Mouse (Mus musculus) heart, embryonic 14.5 days (tissue): ENCODE measurements around the gene Mrpl38. TPM values are rescaled to one million over a fixed set of nuclear protein-coding genes. Genes with fewer than 3 reads are reported as not detected.

Experiments used
- ATAC-seq: fragments of 200-750 bp; cut with Nextera tagmentation; 2 replicates; pipeline ENCODE4 v1.8.0; 2017; ENCODE audit warnings: low read depth, moderate TSS enrichment; ENCODE audit not compliant: insufficient number of reproducible peaks, insufficient read depth, low FRiP score
- H3K27ac ChIP-seq, 2 experiments: fragments of 200-500 bp in 1 of 2; fragments of 300-500 bp in 1 of 2; sonication (generic) in 1 of 2; replicated peaks in 1 of 2; 2 replicates each; pipeline ENCODE4 v1.5.1; 2012 to 2014; ENCODE audit warnings: low read depth in 2 of 2, low read length in 2 of 2, control low read depth in 1 of 2, mild to moderate bottlenecking in 1 of 2, mixed read lengths in 1 of 2; ENCODE audit not compliant: control insufficient read depth in 1 of 2, insufficient read depth in 1 of 2
- H3K27me3 ChIP-seq: fragments of 300-500 bp; sonication (generic); 2 replicates; pipeline ENCODE4 v1.6.1; 2014; ENCODE audit warnings: mild to moderate bottlenecking, low read length, control low read depth; ENCODE audit not compliant: control insufficient read depth, insufficient read depth
- H3K36me3 ChIP-seq: fragments of 300-500 bp; sonication (generic); 2 replicates; pipeline ENCODE4 v1.6.1; 2014; ENCODE audit warnings: mild to moderate bottlenecking, control low read depth, low read length, mixed read lengths; ENCODE audit not compliant: control insufficient read depth, insufficient read depth
- H3K4me1 ChIP-seq, 2 experiments: fragments of 200-500 bp in 1 of 2; fragments of 300-500 bp in 1 of 2; sonication (generic) in 1 of 2; 2 replicates each; pipeline ENCODE4 v1.6.1; 2012 to 2014; ENCODE audit warnings: low read length in 2 of 2, control low read depth in 1 of 2, mixed read lengths in 1 of 2; ENCODE audit not compliant: control insufficient read depth in 2 of 2, insufficient read depth in 2 of 2
- H3K4me2 ChIP-seq: fragments of 300-500 bp; sonication (generic); 2 replicates; pipeline ENCODE4 v1.6.1; 2014; ENCODE audit warnings: mild to moderate bottlenecking, low read length
- H3K4me3 ChIP-seq, 2 experiments: fragments of 200-500 bp in 1 of 2; fragments of 300-500 bp in 1 of 2; sonication (generic) in 1 of 2; 2 replicates each; pipeline ENCODE4 v1.5.1; 2012 to 2014; ENCODE audit warnings: low read length in 2 of 2, mild to moderate bottlenecking in 2 of 2, control low read depth in 1 of 2, low read depth in 1 of 2, moderate library complexity in 1 of 2; ENCODE audit not compliant: control insufficient read depth in 1 of 2, insufficient read depth in 1 of 2
- H3K9ac ChIP-seq: fragments of 300-500 bp; sonication (generic); 2 replicates; pipeline ENCODE4 v1.6.1; 2014; ENCODE audit warnings: mild to moderate bottlenecking, low read length
- H3K9me3 ChIP-seq: fragments of 300-500 bp; sonication (generic); 2 replicates; pipeline ENCODE4 v1.6.1; 2016; ENCODE audit warnings: low read length, control low read depth; ENCODE audit not compliant: control insufficient read depth
- WGBS: fragments of 180-500 bp; shearing (Covaris S2); extraction: QIAGEN DNeasy Blood & Tissue Kit; methylation state at CpG from one replicate; pipeline ENCODE4 v1.1.7; 2014; 5-methylcytosine and 5-hydroxymethylcytosine counted together
- polyA plus RNA-seq: library from polyadenylated mRNA; unstranded; fragments of >200 nt; fragmentation: Nextera tagmentation; extraction: Ambion mirVana; gene quantifications from 2 replicates; pipeline ENCODE4 v1.2.1, GENCODE M21; 2014

The Mrpl38 gene
- polyA plus RNA-seq, 1 experiment from 2014 or later = 92.3 TPM

DNA sequence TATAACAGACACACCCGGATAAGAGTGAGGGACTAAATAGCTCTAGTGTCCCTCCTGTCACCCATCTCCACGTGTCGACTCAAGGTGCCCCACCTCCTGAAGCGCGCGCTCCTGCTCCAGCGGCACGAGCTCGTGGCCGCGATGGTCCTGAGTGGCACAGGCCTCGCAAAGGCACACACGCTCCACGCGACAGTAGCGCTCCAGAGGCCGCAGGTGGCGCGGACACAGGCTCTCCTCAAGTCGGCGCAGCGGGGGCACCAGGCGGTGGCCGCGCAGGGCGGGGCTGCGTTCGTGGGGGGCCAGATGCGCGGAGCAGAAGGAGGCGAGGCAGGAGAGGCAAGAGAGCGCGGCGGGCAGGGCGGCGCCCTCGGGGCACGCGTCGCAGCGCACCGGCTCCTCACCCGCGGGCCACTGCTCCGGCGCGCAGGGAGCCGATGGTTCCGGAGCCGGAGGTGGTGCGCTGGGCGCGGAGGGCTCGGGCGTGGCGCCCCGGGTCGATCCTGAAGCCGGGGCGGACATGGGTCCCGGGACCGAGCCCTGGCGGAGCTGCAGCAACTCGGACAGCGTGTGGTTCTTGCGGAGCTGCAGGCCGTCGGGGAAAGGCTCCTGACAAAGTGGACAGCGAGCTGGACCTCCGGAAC is 29.1 kb downstream of the Mrpl38 start:
- ATAC-seq = no peak

DNA sequence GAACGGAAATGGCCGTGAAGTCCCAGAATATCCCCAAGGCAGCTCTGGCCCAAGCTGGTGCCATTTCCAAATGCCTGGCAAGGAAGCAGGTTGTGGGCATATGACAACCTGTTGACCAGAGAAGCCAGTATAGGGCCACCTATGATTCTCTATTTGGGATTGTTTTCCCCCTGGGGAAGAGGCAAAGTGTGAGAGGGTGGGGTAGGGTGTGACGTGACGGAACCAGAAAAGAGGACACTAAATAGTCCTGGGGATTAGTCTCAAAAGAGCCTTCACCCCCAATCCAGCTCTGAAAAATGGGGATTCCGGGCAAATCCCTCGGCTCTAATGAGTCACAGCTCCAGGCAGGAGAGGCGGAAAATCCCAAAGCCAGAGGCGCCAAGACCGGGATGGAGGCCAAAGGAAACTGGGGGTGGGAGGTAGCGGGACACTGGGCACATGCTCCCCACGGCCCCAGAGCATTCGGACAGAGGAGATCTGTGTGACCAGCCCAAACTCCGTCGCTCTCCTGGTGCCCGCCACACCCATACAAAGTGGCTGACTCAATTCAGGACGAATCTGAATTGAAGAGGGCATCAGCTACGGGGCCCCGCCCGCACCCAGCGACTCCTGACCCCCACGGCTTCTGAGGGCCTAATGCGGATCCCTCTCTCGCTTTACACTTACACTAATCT is 30.1 kb downstream of the Mrpl38 start:
- Histone ChIP-seq H3K9ac (peak overlapping the region; percentile 95), H3K36me3 (peaks cover 28% of the 10 kb centered on the region), H3K9me3 (no peaks in the 10 kb centered on the region), H3K27me3 (no peaks in the 10 kb centered on the region), H3K4me2 (peak overlapping the region; percentile 79), H3K4me1 (peaks cover 37 to 56% of the 10 kb centered on the region in 2 experiments), H3K4me3 (peak overlapping the region; percentile 71 to 88), H3K27ac (peak overlapping the region; percentile 68 to 83)
- 7% methylated on average over 23 of the region's 23 CpGs for WGBS
- ATAC-seq = no peak

More for the DNA sequence above, 29.1 kb downstream of the Mrpl38 start:
- WGBS = under 1% methylated on average over 70 of the region's 70 CpGs
- H3K27ac ChIP-seq = peak overlapping the region; percentile 68 to 83
- H3K36me3 ChIP-seq = peaks cover 28% of the 10 kb centered on the region
- H3K27me3 ChIP-seq = no peaks in the 10 kb centered on the region
- no peaks in the 10 kb centered on the region for H3K9me3 ChIP-seq
- peak overlapping the region; percentile 79 for H3K4me2 ChIP-seq
- peak overlapping the region; percentile 95 for H3K9ac ChIP-seq
- peak overlapping the region; percentile 71 to 88 for H3K4me3 ChIP-seq
- peaks cover 29 to 46% of the 10 kb centered on the region in 2 experiments for H3K4me1 ChIP-seq

DNA sequence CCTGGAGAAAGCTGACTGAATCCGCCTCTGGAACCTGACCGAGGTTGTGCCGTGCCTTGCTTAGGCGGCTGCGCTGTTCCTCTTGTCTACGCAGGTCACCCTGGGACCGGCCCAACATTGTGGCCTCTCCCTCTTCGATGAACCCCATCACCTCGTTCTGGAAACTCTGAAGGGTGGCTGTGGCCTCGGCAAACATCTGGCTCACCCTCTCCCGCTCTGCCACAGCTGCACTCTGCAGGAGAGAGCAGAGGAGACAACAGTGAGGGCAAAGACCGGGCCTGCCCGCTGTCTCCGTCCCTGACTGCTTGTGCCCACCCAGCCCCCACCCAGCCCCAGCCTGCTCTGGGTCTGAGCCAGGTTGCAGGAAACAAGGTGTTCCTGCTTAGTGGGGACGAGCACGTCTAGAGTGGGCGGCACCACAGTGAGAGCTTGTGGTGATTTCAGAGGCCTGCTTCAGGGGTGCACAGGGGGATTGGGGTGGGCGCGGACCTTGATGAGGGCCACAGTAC is 30.8 kb downstream of the Mrpl38 start:
- WGBS = 32% methylated on average over 19 of the region's 19 CpGs
- Histone ChIP-seq H3K27ac (peak overlapping the region; percentile 21 to 83; a peak in 3 of 4 replicates), H3K4me1 (peaks cover 43 to 63% of the 10 kb centered on the region in 2 experiments), H3K9ac (peak overlapping the region; percentile 95), H3K27me3 (no peaks in the 10 kb centered on the region), H3K9me3 (no peaks in the 10 kb centered on the region), H3K4me2 (peak overlapping the region; percentile 79), H3K36me3 (peaks cover 28% of the 10 kb centered on the region), H3K4me3 (peak overlapping the region; percentile 71 to 88)
- no peak for ATAC-seq

DNA sequence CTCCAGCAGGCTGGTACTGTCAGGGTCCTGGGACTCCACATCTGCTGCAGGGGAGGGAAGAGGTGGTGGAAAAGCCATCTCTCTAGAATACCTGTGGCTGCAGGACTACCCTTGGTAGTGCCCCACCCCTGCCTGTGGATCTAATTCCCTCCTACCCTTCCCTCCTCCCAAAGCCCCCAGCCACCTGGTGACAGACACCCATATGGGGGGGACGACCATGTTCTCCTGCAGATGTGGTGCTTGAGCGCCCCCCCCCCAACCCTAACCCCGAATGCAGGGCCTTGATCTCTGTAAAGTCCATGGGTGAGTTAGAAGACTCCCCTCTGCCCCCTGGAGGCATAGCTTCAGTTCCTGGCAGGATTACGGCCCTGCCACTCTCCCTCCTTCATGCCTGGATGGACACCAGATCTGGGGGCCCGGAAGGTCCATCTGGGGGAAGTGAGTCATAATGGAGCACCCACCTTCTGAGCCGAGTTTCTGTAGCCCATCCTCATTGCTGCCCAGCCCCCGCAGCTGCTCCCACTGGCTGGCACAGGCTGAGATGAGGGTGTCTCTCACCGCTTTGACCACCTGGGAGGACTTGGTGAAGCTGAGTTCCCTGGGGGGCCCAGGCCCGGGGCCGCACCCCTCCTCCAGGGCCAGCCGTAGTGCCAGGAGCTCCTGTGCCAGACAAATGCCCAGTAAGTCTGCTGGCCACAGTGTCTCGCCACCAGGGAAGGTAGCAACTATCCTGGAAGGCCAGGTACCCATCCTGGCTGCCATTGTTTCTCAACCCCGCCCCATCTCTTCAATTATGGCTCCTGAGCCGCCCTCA is 31.5 kb downstream of the Mrpl38 start:
- Histone ChIP-seq H3K4me3 (peak overlapping the region; percentile 71 to 88), H3K27ac (peak overlapping the region; percentile 24 to 83; a peak in 3 of 4 replicates), H3K4me1 (peaks cover 46 to 66% of the 10 kb centered on the region in 2 experiments), H3K4me2 (peak overlapping the region; percentile 79), H3K9ac (peak overlapping the region; percentile 95), H3K27me3 (no peaks in the 10 kb centered on the region), H3K36me3 (peaks cover 28% of the 10 kb centered on the region), H3K9me3 (no peaks in the 10 kb centered on the region)
- WGBS = 34% methylated on average over 14 of the region's 14 CpGs
- ATAC-seq = no peak

DNA sequence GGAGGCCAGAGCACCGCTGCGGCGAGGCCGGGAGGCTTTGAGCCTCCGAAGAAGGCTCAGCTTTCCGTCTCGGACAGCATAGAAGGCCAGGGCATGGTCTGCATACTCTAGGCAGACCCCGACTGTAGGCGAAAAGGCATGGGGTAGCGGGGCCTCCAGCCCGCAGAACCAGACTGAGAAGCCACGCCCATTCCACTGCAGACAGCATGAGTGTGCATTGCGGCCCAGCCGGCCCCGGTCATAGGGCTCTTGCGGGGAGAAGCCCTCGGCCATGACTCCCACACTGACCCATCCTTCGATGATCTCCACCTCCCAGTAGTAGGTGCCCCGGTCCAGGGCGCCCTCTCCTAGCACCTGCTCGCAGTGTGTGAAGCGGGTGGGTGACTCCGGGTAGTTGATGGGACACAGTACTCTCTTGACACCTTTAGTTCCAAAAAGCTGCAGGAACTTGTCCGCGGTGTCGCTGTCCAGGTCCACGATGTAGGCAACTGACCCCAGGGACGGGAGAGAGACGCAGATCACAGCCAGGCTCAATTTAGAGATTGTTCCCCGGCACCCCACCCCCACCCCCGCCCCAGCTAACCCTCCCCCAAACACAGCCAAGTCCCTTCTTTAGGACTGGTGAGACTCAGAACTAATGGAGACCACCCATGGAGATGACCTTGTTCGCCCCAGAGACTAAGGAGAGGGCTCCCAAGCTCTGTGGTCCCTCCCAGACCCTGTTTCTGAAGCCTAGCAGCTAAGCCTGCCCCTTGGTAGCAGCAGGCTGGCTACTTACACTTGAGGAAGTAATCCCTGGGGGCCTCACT is 32.3 kb downstream of the Mrpl38 start:
- Histone ChIP-seq H3K4me3 (peak overlapping the region in 1 of 2 experiments; percentile 88; a peak in 1 of 4 replicates), H3K27ac (peak overlapping the region; percentile 24 to 83; a peak in 2 of 4 replicates), H3K36me3 (peaks cover 28% of the 10 kb centered on the region), H3K9ac (peak overlapping the region; percentile 95), H3K9me3 (no peaks in the 10 kb centered on the region), H3K27me3 (no peaks in the 10 kb centered on the region), H3K4me1 (peaks cover 54 to 74% of the 10 kb centered on the region in 2 experiments), H3K4me2 (peak overlapping the region; percentile 79)
- ATAC-seq = no peak
- 42% methylated on average over 32 of the region's 32 CpGs for WGBS

DNA sequence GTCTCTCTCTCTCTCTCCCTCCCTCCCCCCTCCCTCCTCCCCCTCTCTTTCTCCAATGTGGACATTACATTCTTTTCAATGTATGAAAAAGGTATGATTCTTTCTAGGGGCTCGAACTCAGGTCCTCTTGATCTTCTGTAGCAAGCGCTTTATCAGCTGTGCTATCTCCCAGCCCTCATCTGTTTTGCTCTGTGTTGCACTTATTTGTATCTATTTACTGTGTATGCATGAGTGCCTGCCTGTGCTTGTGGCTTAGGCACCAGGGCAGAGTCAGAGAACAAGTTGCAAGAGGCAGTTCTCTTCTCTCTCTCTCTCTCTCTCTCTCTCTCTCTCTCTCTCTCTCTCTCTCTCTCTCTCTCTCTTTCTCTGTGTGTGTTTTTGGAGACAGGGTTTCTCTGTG is 33.6 kb downstream of the Mrpl38 start:
- H3K4me1 ChIP-seq = peaks cover 63 to 81% of the 10 kb centered on the region in 2 experiments
- H3K4me3 ChIP-seq = no peak overlapping the region
- ATAC-seq = no peak
- no peak overlapping the region for H3K4me2 ChIP-seq
- WGBS = 78% methylated on average over 2 of the region's 2 CpGs
- H3K27me3 ChIP-seq = no peaks in the 10 kb centered on the region
- peaks cover 28% of the 10 kb centered on the region for H3K36me3 ChIP-seq
- peak overlapping the region in 1 of 2 experiments; percentile 98; a peak in 2 of 4 replicates for H3K27ac ChIP-seq
- peak overlapping the region; percentile 69 for H3K9ac ChIP-seq
- H3K9me3 ChIP-seq = no peaks in the 10 kb centered on the region
